Mouse (Mus musculus) kidney, postnatal 36 days (tissue): ENCODE measurements around the gene Tctn3.

ENCODE experiments used
- DNase-seq, 2 experiments: peaks; one replicate each; pipeline ENCODE4 v3.0.0; 2021 to 2022; ENCODE audit warnings: mixed read lengths in 2 of 2

The Tctn3 gene

DNA sequence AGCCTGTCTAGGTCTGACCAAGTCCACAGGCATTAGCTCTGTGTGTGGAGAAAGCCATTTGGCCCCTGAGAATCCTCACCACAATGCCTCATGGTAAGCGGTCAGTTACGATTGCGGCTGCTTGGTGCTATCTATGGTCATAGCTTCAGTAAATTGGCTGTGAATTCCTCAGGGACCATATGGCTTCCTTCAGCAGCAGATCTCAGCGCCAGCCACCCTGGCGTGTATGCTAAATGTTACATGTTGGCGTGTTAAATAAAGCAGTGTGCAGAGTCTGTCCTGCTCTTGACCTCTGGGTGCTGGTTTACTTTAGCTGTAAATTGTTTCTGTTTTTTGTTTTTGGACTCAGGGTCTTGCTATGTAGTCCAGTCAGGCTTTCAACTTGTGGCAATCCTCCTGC is 58.2 kb downstream of the Tctn3 start:
- no peak for DNase-seq

DNA sequence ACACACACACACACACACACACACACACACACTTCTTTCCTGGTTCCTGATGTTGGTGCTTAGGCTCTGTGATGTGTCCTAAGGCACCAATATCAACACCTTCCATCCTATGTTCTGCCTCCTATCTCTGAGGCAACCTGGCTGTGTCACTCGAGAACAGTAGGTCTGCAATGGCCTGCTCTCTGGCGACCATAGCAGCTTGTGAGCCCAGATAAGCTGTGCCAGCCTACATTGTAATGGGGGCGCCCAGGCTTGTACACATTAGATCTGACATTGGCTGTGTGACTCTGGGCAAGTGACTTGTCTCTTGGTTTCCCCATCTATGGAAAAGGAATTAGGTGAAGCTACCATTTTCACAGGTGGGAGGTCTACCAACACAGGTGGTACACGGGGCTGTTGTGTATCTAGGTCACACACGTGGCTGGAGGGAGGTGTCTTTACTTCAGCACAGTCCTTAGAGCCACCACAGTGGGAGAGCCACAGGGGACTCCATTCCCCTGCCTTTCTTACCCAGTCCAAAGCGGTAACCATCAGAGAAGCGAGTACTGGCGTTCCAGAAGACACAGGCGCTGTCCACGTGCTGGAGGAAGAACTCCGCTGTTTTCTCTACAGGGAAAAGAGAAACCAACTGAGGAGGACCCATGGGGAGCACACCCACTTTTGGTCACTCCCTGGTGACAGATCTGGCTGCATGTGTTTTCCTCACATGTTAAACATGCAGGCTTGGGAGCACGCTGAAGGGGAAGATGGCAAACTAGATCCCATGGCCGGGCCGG is 58.8 kb downstream of the Tctn3 start:
- DNase-seq: no peak

DNA sequence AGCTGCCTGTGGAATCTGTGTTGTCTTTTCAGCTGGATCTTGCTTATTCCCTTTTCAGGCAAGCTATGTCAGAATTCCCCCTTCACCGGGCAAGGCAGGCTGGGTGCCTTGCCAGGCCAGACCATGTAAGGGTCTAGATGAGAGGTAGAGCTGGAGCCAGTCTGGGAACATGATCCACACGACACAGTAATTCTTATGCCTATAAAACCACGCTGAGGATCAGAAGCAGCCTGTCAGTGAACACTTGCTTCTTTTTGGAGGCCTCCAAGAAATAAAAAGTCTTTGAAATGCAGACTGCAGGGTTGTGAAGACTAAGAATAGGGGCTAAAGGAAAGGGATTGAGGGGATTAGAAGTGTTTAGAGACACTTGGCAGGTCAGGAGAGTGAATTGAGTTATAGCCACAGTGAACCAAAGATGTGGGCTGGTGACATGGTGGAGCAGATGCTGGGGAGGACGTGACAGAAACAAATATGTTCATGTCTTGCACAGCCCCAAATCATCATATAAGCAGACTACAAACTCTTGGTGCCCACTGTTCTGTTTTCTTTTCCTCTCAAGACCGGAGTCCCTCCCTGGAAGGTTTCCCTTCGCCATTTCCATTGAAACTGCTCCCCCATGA is 62.4 kb downstream of the Tctn3 start:
- no peak for DNase-seq

DNA sequence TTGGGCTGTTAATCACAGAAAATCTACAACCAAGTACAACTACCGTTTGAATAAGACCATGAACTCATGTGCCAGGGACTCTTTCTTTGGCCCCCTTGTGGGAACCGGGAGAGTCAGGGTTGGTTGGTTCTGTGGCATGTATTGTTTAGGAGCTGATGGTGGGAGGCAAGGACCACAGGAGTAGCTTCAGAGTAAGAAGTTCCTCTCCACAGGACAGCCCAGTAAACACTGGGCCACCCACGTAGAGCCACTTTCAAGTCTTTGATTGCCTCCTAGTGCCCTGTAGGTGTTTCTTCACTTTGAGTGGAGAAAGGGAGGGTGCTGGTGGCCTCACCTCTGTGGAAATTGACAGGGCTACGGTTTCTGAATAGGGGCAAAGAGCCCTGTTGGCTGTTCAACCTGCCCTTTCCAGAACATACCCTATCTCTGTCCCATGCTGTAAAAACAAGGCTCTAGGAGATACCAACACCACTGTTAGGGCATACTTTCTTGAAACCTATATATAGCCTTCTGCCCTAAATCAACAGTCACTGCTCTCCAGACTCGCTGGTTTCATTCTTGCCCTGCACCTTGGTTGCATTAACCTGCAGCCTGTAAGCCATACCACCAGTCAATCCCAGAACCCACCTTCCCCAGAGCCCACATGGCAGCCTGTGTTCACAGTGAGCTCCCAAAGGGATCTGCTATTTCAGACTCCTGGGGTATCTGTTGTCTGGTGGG is 63.1 kb downstream of the Tctn3 start:
- no peak for DNase-seq

DNA sequence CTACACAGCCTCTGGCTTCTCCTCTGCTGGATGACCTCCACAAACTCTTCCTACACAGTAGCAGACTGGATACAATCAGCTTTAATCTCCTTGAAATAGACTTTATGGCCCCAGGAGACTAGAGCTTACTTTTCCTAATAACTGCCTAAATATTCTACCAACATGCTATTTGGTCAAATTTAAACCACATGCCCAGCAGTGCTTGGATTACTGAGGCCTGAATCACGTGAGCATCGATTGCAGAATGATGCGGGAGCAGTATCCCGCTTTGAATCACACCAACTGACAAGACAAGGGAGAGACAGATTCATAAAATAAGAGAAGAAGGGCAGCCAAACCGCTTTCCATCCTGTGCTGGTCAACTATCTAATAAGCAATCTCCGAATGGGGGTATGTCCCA is 63.6 kb downstream of the Tctn3 start:
- no peak for DNase-seq
